Mouse (Mus musculus): Measurements from ENCODE around the gene Snx18.

- TF ChIP-seq CTCF (IDR thresholded peaks at IDR 0.05; ENCODE audit: extremely low read depth, insufficient read depth, insufficient read length, insufficient replicate concordance): no peak
- TF ChIP-seq POLR2A (IDR thresholded peaks at IDR 0.05; ENCODE audit: low read depth, low read length): no peak
Measured at GRCm38 (mm10) chr13:113638914-113639313, 20.6 kb upstream of the Snx18 start.
